Mouse (Mus musculus): Measurements from ENCODE around the gene Spon1. TPM values are rescaled to one million over a fixed set of nuclear protein-coding genes. Genes with fewer than 3 reads are reported as not detected.

Gene Spon1
- total and polyA plus RNA-seq, 3 experiments = not detected

DNA sequence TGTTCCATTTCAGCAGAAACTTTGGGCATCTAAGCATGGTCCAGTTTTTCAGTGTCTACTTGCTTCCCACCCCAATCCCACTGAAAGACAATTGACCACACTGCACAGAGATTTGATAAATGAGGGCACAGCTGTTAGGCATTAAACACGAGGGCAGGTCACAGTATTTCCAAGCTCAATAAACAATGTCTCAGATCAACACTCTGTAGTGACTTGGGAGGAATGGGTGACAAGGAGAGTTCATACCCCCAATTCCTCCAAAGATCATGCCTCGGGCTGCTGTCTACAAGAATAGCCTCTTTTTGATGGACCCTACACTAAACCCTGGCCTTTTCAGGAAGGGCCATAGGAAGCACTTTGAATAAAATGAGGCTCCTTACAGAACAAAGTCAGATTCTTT lies 36.9 kb upstream of the Spon1 start:
- no peaks in the 10 kb centered on the region for H3K79me2 ChIP-seq (ENCODE audit: control insufficient read depth, insufficient read depth, low read length, poor library complexity)
- no peaks in the 10 kb centered on the region for H3K27me3 ChIP-seq (ENCODE audit: control insufficient read depth in 1 of 2, insufficient read depth in 2 of 2, low read length in 2 of 2)
- TF ChIP-seq MAFK (IDR thresholded peaks at IDR 0.05; ENCODE audit: borderline replicate concordance, low read depth, low read length) (no peak), NELFE (IDR thresholded peaks at IDR 0.05; ENCODE audit: low read depth, low read length) (no peak), KAT2A (conservative IDR thresholded peaks at IDR 0.05; ENCODE audit: low read depth, low read length) (no peak), CHD1 (IDR thresholded peaks at IDR 0.05; ENCODE audit: low read depth, low read length) (no peak), MEF2A (IDR thresholded peaks at IDR 0.05; ENCODE audit: extremely low read depth, insufficient replicate concordance, low read depth, low read length, poor library complexity, severe bottlenecking) (no peak), EP300 (IDR thresholded peaks at IDR 0.05; ENCODE audit: low read depth in 1 of 2, low read length in 2 of 2) (no peak), TCF12 (IDR thresholded peaks at IDR 0.05; ENCODE audit: low read depth, low read length) (no peak), RAD21 (IDR thresholded peaks at IDR 0.05; ENCODE audit: low read depth, low read length) (no peak), USF1 (IDR thresholded peaks at IDR 0.05; ENCODE audit: low read depth, low read length) (no peak), MAX (IDR thresholded peaks at IDR 0.05; ENCODE audit: low read length) (no peak), ELF1 (IDR thresholded peaks at IDR 0.05; ENCODE audit: low read depth, low read length) (no peak), RCOR1 (IDR thresholded peaks at IDR 0.05; ENCODE audit: low read depth, low read length) (no peak), POLR2A (IDR thresholded peaks at IDR 0.05; ENCODE audit: control insufficient read depth in 1 of 2, insufficient read depth in 1 of 2, low read depth in 1 of 2, low read length in 2 of 2, poor library complexity in 1 of 2) (no peak), HCFC1 (IDR thresholded peaks at IDR 0.05; ENCODE audit: low read depth, low read length) (no peak), UBTF (IDR thresholded peaks at IDR 0.05; ENCODE audit: borderline replicate concordance, insufficient read depth, low read depth, low read length) (no peak), TAL1 (IDR thresholded peaks at IDR 0.05; ENCODE audit: low read length) (no peak), POLR2AphosphoS5 (IDR thresholded peaks at IDR 0.05; ENCODE audit: borderline replicate concordance, low read depth, low read length) (no peak), GATA1 (IDR thresholded peaks at IDR 0.05; ENCODE audit: low read depth, low read length) (no peak), TBP (IDR thresholded peaks at IDR 0.05; ENCODE audit: low read depth, low read length) (no peak)
- no peak overlapping the region for H3K27ac ChIP-seq (ENCODE audit: control insufficient read depth, low read depth, low read length)
- no peak overlapping the region for H3K4me3 ChIP-seq (ENCODE audit: control insufficient read depth in 1 of 2, insufficient read depth in 1 of 2, low read depth in 2 of 2, low read length in 2 of 2)
- H3K4me1 ChIP-seq (ENCODE audit: control insufficient read depth in 1 of 2, insufficient read depth in 2 of 2, low read length in 2 of 2) = no peaks in the 10 kb centered on the region
- H3K9ac ChIP-seq (ENCODE audit: control insufficient read depth, low read depth, low read length, poor library complexity, severe bottlenecking) = no peak overlapping the region
- no peak for DNase-seq (ENCODE audit: low read depth, low spot score)
- H3K9me3 ChIP-seq (replicated peaks; ENCODE audit: insufficient read depth, low read length) = no peaks in the 10 kb centered on the region
- no peaks in the 10 kb centered on the region for H3K36me3 ChIP-seq (ENCODE audit: control insufficient read depth in 1 of 2, insufficient read depth in 2 of 2, low read length in 2 of 2)

DNA sequence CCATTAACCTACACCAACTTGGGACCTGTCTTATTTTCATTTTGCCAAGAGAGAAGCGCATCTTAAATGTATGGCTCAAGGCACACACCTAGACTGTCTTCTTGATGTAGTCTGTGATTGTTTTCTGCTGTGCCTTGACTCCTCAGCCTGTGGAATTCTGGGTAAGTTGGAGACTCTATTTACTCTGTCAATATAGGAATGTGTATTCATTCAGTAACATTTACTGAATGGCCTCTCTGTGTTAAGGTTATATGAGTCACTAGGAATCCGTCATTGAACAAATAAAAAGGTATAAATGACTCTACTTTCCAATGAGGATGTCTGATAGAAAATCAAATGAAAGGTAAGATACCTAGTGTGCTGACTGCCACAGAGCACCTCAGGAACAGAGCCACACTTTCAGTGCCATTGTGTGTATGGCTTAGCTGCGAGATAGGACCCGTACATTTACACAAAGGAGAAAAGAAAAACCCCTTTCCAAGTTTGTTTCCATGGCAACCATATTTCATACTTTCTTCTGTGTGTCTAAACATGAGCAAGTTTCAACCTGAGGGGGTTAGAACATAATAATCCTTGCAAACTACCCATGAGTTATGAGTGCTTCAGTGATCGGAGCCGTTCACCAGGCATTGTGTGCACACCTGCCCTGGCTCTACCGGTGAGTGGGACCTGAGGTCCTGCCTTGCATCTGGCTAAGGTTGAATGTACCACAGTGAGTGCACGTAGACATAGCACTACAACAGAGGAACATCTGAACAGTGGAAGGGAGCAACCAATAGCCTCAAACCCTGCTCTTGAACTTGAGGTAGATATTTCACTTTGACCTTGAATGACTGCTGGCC lies 35.2 kb upstream of the Spon1 start:
- Histone ChIP-seq H3K4me1 (ENCODE audit: control insufficient read depth in 1 of 2, insufficient read depth in 2 of 2, low read length in 2 of 2) (no peaks in the 10 kb centered on the region), H3K27me3 (ENCODE audit: control insufficient read depth in 1 of 2, insufficient read depth in 2 of 2, low read length in 2 of 2) (no peaks in the 10 kb centered on the region), H3K9me3 (replicated peaks; ENCODE audit: insufficient read depth, low read length) (no peaks in the 10 kb centered on the region), H3K79me2 (ENCODE audit: control insufficient read depth, insufficient read depth, low read length, poor library complexity) (no peaks in the 10 kb centered on the region), H3K4me3 (ENCODE audit: control insufficient read depth in 1 of 2, insufficient read depth in 1 of 2, low read depth in 2 of 2, low read length in 2 of 2) (no peak overlapping the region), H3K9ac (ENCODE audit: control insufficient read depth, low read depth, low read length, poor library complexity, severe bottlenecking) (no peak overlapping the region), H3K27ac (ENCODE audit: control insufficient read depth, low read depth, low read length) (no peak overlapping the region), H3K36me3 (ENCODE audit: control insufficient read depth in 1 of 2, insufficient read depth in 2 of 2, low read length in 2 of 2) (no peaks in the 10 kb centered on the region)
- TF ChIP-seq USF1 (IDR thresholded peaks at IDR 0.05; ENCODE audit: low read depth, low read length) (no peak), ZMIZ1 (IDR thresholded peaks at IDR 0.05; ENCODE audit: low read depth, low read length) (no peak), ELF1 (IDR thresholded peaks at IDR 0.05; ENCODE audit: low read depth, low read length) (no peak), POLR2AphosphoS5 (IDR thresholded peaks at IDR 0.05; ENCODE audit: borderline replicate concordance, low read depth, low read length) (no peak), TCF12 (IDR thresholded peaks at IDR 0.05; ENCODE audit: low read depth, low read length) (no peak), BHLHE40 (IDR thresholded peaks at IDR 0.05; ENCODE audit: borderline replicate concordance, low read depth, low read length) (no peak), JUND (IDR thresholded peaks at IDR 0.05; ENCODE audit: low read depth, low read length) (no peak), GATA1 (IDR thresholded peaks at IDR 0.05; ENCODE audit: low read depth, low read length) (no peak), ETS1 (IDR thresholded peaks at IDR 0.05; ENCODE audit: low read depth, low read length) (no peak), MYC (IDR thresholded peaks at IDR 0.05; ENCODE audit: low read depth, low read length) (no peak), MAX (IDR thresholded peaks at IDR 0.05; ENCODE audit: low read length) (no peak), SIN3A (IDR thresholded peaks at IDR 0.05; ENCODE audit: low read length) (no peak), EP300 (IDR thresholded peaks at IDR 0.05; ENCODE audit: low read depth in 1 of 2, low read length in 2 of 2) (no peak), RAD21 (IDR thresholded peaks at IDR 0.05; ENCODE audit: low read depth, low read length) (no peak), POLR2A (IDR thresholded peaks at IDR 0.05; ENCODE audit: control insufficient read depth in 1 of 2, insufficient read depth in 1 of 2, low read depth in 1 of 2, low read length in 2 of 2, poor library complexity in 1 of 2) (no peak), MYB (IDR thresholded peaks at IDR 0.05; ENCODE audit: low read depth, low read length) (no peak), USF2 (IDR thresholded peaks at IDR 0.05; ENCODE audit: borderline replicate concordance in 1 of 2, insufficient read depth in 1 of 2, low read depth in 1 of 2, low read length in 2 of 2) (no peak)
- DNase-seq (ENCODE audit: low read depth, low spot score) = no peak

All from MEL (cell line).